Mouse (Mus musculus): ENCODE results near the gene Anp32b. TPM values are rescaled to one million over a fixed set of nuclear protein-coding genes. Genes with fewer than 3 reads are reported as not detected.

Gene Anp32b
- polyA plus RNA-seq, 1 experiment from 2014 or later: 362 TPM

- H3K27ac ChIP-seq: no peak overlapping the region
- H3K9me3 ChIP-seq: no peaks in the 10 kb centered on the region
- no peak overlapping the region for H3K4me3 ChIP-seq (replicated peaks)
Observed at GRCm38 (mm10) chr4:46432339-46433036, 18.2 kb upstream of the Anp32b start.

DNA sequence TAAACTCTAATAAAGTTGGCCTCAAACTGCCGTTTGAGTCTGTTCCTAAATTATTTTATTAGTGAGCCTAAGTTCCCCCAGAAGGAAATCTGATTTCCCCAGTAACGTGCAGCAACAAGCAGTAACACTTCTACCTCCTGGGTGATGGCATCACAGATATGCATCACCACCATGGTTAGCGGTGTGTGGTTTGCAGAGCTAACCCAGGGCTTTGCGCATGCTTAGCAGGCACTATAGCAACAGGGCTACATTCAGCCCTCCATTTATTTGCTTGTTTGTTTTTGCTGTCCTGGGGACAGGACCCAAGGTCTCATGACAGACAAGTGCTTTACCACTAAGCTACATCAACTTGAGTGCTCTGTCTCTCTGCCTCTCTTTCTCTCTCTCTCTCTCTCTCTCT, 8.2 kb upstream of the Anp32b start:
- H3K9me3 ChIP-seq: no peaks in the 10 kb centered on the region
- H3K9ac ChIP-seq (replicated peaks): no peak overlapping the region
- H3K4me3 ChIP-seq (replicated peaks): no peak overlapping the region
- no peaks in the 10 kb centered on the region for H3K27me3 ChIP-seq
- no peak overlapping the region for H3K27ac ChIP-seq
- H3K4me2 ChIP-seq: no peak overlapping the region
- H3K4me1 ChIP-seq (replicated peaks): no peaks in the 10 kb centered on the region
- 60% methylated on average over 4 of the region's 4 CpGs for WGBS
- no peak for ATAC-seq (ENCODE audit: insufficient number of reproducible peaks, insufficient read depth, low FRiP score, low TSS enrichment, low read depth)
- H3K36me3 ChIP-seq: no peaks in the 10 kb centered on the region

More at GRCm38 (mm10) chr4:46432339-46433036, 18.2 kb upstream of the Anp32b start:
- Histone ChIP-seq H3K4me1 (replicated peaks) (no peaks in the 10 kb centered on the region), H3K27me3 (no peaks in the 10 kb centered on the region), H3K9ac (replicated peaks) (no peak overlapping the region), H3K4me2 (no peak overlapping the region), H3K36me3 (no peaks in the 10 kb centered on the region)
- WGBS: 83% methylated on average over 12 of the region's 12 CpGs
- no peak for ATAC-seq (ENCODE audit: insufficient number of reproducible peaks, insufficient read depth, low FRiP score, low TSS enrichment, low read depth)

- no peak overlapping the region for H3K4me2 ChIP-seq
- H3K27ac ChIP-seq: no peak overlapping the region
- no peaks in the 10 kb centered on the region for H3K36me3 ChIP-seq
- H3K27me3 ChIP-seq: no peaks in the 10 kb centered on the region
- WGBS: 55% methylated on average over 9 of the region's 9 CpGs
- H3K4me1 ChIP-seq (replicated peaks): no peaks in the 10 kb centered on the region; the same call in 1 of the 2 replicates
- no peak for ATAC-seq (ENCODE audit: insufficient number of reproducible peaks, insufficient read depth, low FRiP score, low TSS enrichment, low read depth)
- no peak overlapping the region for H3K4me3 ChIP-seq (replicated peaks)
- H3K9me3 ChIP-seq: no peaks in the 10 kb centered on the region
- H3K9ac ChIP-seq (replicated peaks): no peak overlapping the region
Observed at GRCm38 (mm10) chr4:46445237-46445945, 5.3 kb upstream of the Anp32b start.

GRCm38 (mm10) chr4:46447461-46447860, 3.2 kb upstream of the Anp32b start:
- 54% methylated on average over 1 of the region's 1 CpGs for WGBS
- no peak overlapping the region for H3K27ac ChIP-seq
- H3K4me1 ChIP-seq (replicated peaks): no peaks in the 10 kb centered on the region; the same call in 1 of the 2 replicates
- no peak overlapping the region for H3K9ac ChIP-seq (replicated peaks)
- no peak for ATAC-seq (ENCODE audit: insufficient number of reproducible peaks, insufficient read depth, low FRiP score, low TSS enrichment, low read depth)
- H3K4me2 ChIP-seq: no peak overlapping the region
- no peaks in the 10 kb centered on the region for H3K36me3 ChIP-seq
- H3K4me3 ChIP-seq (replicated peaks): no peak overlapping the region
- H3K9me3 ChIP-seq: no peaks in the 10 kb centered on the region
- no peaks in the 10 kb centered on the region for H3K27me3 ChIP-seq

- H3K27ac ChIP-seq: no peak overlapping the region
- no peaks in the 10 kb centered on the region for H3K27me3 ChIP-seq
- H3K9ac ChIP-seq (replicated peaks): no peak overlapping the region
- no peak for ATAC-seq (ENCODE audit: insufficient number of reproducible peaks, insufficient read depth, low FRiP score, low TSS enrichment, low read depth)
- H3K4me3 ChIP-seq (replicated peaks): no peak overlapping the region
- no peaks in the 10 kb centered on the region for H3K9me3 ChIP-seq
- peaks cover 13% of the 10 kb centered on the region for H3K4me1 ChIP-seq (replicated peaks)
- 65% methylated on average over 6 of the region's 6 CpGs for WGBS
- no peaks in the 10 kb centered on the region for H3K36me3 ChIP-seq
- H3K4me2 ChIP-seq: no peak overlapping the region
Observed at GRCm38 (mm10) chr4:46448886-46449285, 1.8 kb upstream of the Anp32b start.

GRCm38 (mm10) chr4:46450020-46450518, 633 bp upstream of the Anp32b start:
- no peak for ATAC-seq (ENCODE audit: insufficient number of reproducible peaks, insufficient read depth, low FRiP score, low TSS enrichment, low read depth)
- H3K27ac ChIP-seq: peak overlapping the region; percentile 100
- H3K4me3 ChIP-seq (replicated peaks): peak overlapping the region; percentile 95
- peaks cover 20% of the 10 kb centered on the region for H3K4me1 ChIP-seq (replicated peaks)
- peak overlapping the region; percentile 79 for H3K4me2 ChIP-seq
- H3K27me3 ChIP-seq: no peaks in the 10 kb centered on the region
- peak overlapping the region; percentile 99 for H3K9ac ChIP-seq (replicated peaks)
- no peaks in the 10 kb centered on the region for H3K36me3 ChIP-seq
- H3K9me3 ChIP-seq: no peaks in the 10 kb centered on the region
- 19% methylated on average over 7 of the region's 7 CpGs for WGBS

DNA sequence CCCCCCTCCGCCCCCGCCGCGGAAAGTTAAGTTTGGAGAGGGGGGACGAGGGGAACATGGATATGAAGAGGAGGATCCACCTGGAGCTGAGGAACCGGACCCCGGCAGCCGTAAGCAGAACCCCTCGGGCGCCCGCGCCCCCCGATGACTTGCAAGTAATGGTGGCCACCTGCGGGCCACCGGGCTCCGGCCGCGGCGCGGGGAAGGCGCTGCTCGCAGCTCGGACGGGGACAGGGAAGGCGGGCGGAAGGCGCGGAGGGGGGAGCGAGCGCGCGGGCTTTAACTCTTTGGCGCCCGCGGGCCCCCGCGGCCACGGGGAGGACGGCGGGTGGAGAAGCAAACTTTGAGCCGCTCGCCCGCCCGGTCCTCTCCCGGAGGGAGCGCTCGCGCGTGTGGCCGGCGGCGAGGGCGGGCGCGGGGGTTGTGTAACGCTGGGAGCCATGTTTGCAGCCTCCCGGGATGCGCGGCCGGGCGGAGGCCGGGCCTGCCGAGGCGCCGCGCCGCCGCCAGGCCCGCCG, 597 bp downstream of the Anp32b start:
- Histone ChIP-seq H3K4me3 (replicated peaks) (peak overlapping the region; percentile 95), H3K9me3 (no peaks in the 10 kb centered on the region), H3K9ac (replicated peaks) (peak overlapping the region; percentile 99), H3K36me3 (no peaks in the 10 kb centered on the region), H3K27ac (peak overlapping the region; percentile 100), H3K4me2 (peak overlapping the region; percentile 79), H3K27me3 (no peaks in the 10 kb centered on the region), H3K4me1 (replicated peaks) (peaks cover 27% of the 10 kb centered on the region)
- WGBS: under 1% methylated on average over 68 of the region's 70 CpGs
- ATAC-seq (ENCODE audit: insufficient number of reproducible peaks, insufficient read depth, low FRiP score, low TSS enrichment, low read depth): peak; percentile 32

- Histone ChIP-seq H3K9ac (replicated peaks) (peak overlapping the region; percentile 99), H3K4me3 (replicated peaks) (peak overlapping the region; percentile 95), H3K27ac (peak overlapping the region; percentile 100), H3K36me3 (peaks cover 5% of the 10 kb centered on the region; the same call in 1 of the 2 replicates), H3K9me3 (no peaks in the 10 kb centered on the region), H3K4me1 (replicated peaks) (peaks cover 33% of the 10 kb centered on the region), H3K4me2 (peak overlapping the region; percentile 79), H3K27me3 (no peaks in the 10 kb centered on the region)
- WGBS: under 1% methylated on average over 89 of the region's 111 CpGs
- no peak for ATAC-seq (ENCODE audit: insufficient number of reproducible peaks, insufficient read depth, low FRiP score, low TSS enrichment, low read depth)
Observed at GRCm38 (mm10) chr4:46451758-46452480, 1.2 kb downstream of the Anp32b start.

GRCm38 (mm10) chr4:46452481-46452850, 1.8 kb downstream of the Anp32b start:
- peaks cover 8% of the 10 kb centered on the region; the same call in 1 of the 2 replicates for H3K36me3 ChIP-seq
- peak overlapping the region; percentile 99 for H3K9ac ChIP-seq (replicated peaks)
- under 1% methylated on average over 19 of the region's 19 CpGs for WGBS
- no peaks in the 10 kb centered on the region for H3K9me3 ChIP-seq
- H3K4me1 ChIP-seq (replicated peaks): peaks cover 33% of the 10 kb centered on the region
- H3K27me3 ChIP-seq: no peaks in the 10 kb centered on the region
- H3K27ac ChIP-seq: peak overlapping the region; percentile 100
- peak overlapping the region; percentile 79 for H3K4me2 ChIP-seq
- no peak for ATAC-seq (ENCODE audit: insufficient number of reproducible peaks, insufficient read depth, low FRiP score, low TSS enrichment, low read depth)
- peak overlapping the region; percentile 95 for H3K4me3 ChIP-seq (replicated peaks)

DNA sequence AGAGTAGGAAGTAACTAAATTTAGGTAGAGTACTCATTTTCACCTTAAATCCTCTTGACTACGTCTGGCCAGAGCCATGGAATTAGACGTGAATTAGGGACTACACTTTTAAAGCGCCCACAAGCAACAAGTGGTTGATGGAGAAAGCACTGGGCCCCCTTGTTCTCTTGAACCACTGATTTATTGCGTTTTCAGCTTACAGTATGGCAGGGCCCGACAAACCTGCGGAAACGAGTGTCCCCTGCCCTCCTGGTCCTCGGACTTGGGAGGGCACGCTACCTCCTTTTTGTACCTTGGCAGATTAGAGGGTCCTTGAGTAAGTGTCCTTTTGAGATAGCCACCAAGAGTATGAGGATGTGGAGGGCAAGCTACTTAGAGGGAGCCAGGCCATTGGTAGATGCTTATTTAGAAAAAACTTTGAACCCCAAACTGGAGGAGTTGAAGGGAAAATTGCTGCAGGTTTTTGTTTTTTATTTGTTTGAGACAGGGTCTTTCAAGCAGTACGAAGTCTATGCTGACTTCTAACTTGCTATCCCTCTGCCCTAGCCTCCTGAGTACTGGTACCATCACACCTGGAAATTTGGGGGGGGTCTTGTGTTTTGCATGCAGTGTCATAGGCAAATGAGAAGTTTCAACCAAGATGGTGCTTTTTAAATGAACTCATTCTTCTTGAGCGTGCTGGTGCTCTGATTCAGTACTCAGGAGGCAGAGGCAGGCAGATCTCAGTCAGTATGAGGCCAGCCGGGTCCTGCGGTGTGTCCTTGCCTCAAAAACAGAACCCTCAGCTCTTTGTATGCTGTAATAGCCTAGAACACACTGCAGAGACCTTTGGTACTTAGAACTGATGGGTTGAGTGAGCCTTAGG, 2.4 kb downstream of the Anp32b start:
- H3K36me3 ChIP-seq: peaks cover 8% of the 10 kb centered on the region; the same call in 1 of the 2 replicates
- peaks cover 33% of the 10 kb centered on the region for H3K4me1 ChIP-seq (replicated peaks)
- H3K4me3 ChIP-seq (replicated peaks): peak overlapping the region; percentile 95
- H3K9ac ChIP-seq (replicated peaks): peak overlapping the region; percentile 99
- H3K4me2 ChIP-seq: peak overlapping the region; percentile 79
- H3K9me3 ChIP-seq: no peaks in the 10 kb centered on the region
- ATAC-seq (ENCODE audit: insufficient number of reproducible peaks, insufficient read depth, low FRiP score, low TSS enrichment, low read depth): no peak
- H3K27me3 ChIP-seq: no peaks in the 10 kb centered on the region
- 31% methylated on average over 13 of the region's 13 CpGs for WGBS
- peak overlapping the region; percentile 100 for H3K27ac ChIP-seq
